Mouse (Mus musculus): ENCODE data around the gene Hic1. TPM values are rescaled to one million over a fixed set of nuclear protein-coding genes. Genes with fewer than 3 reads are reported as not detected.

Gene Hic1
- polyA plus RNA-seq, 1 experiment from 2014 or later: 30.3 TPM

- Histone ChIP-seq H3K9ac (replicated peaks) (peak overlapping the region; percentile 82), H3K9me3 (no peaks in the 10 kb centered on the region), H3K4me2 (peak overlapping the region; percentile 91), H3K4me3 (replicated peaks) (peak overlapping the region; percentile 73), H3K4me1 (replicated peaks) (peaks cover 67% of the 10 kb centered on the region), H3K27ac (peak overlapping the region; percentile 88), H3K27me3 (peaks cover 86% of the 10 kb centered on the region), H3K36me3 (peaks cover 60% of the 10 kb centered on the region)
- WGBS: 3% methylated on average over 55 of the region's 55 CpGs
- no peak for ATAC-seq (ENCODE audit: insufficient number of reproducible peaks, insufficient read depth, low FRiP score, low TSS enrichment, low read depth)
These were observed 3.0 kb downstream of the Hic1 start for GRCm38 (mm10) chr11:75166193-75166842.

GRCm38 (mm10) chr11:75165441-75166192 is 3.7 kb downstream of the Hic1 start:
- Histone ChIP-seq H3K4me2 (peak overlapping the region; percentile 91), H3K9me3 (no peaks in the 10 kb centered on the region), H3K4me3 (replicated peaks) (peak overlapping the region; percentile 73), H3K4me1 (replicated peaks) (peaks cover 65% of the 10 kb centered on the region), H3K36me3 (peaks cover 66% of the 10 kb centered on the region), H3K27ac (peak overlapping the region; percentile 88), H3K9ac (replicated peaks) (peak overlapping the region; percentile 82), H3K27me3 (peaks cover 79% of the 10 kb centered on the region)
- ATAC-seq (ENCODE audit: insufficient number of reproducible peaks, insufficient read depth, low FRiP score, low TSS enrichment, low read depth): no peak
- WGBS: 4% methylated on average over 54 of the region's 54 CpGs

- Histone ChIP-seq H3K27ac (no peak overlapping the region), H3K4me2 (peak overlapping the region; percentile 91), H3K9ac (replicated peaks) (peak overlapping the region; percentile 82), H3K4me3 (replicated peaks) (peak overlapping the region; percentile 73), H3K27me3 (peaks cover 70% of the 10 kb centered on the region), H3K36me3 (peaks cover 74% of the 10 kb centered on the region), H3K9me3 (no peaks in the 10 kb centered on the region), H3K4me1 (replicated peaks) (peaks cover 56% of the 10 kb centered on the region)
- whole genome bisulfite sequencing: 20% methylated on average over 15 of the region's 15 CpGs
- ATAC-seq (ENCODE audit: insufficient number of reproducible peaks, insufficient read depth, low FRiP score, low TSS enrichment, low read depth): no peak
These were observed 4.6 kb downstream of the Hic1 start for GRCm38 (mm10) chr11:75164750-75165149.

- Histone ChIP-seq H3K27ac (no peak overlapping the region), H3K27me3 (peaks cover 63% of the 10 kb centered on the region), H3K36me3 (peaks cover 81% of the 10 kb centered on the region), H3K9me3 (no peaks in the 10 kb centered on the region), H3K4me1 (replicated peaks) (peaks cover 49% of the 10 kb centered on the region), H3K9ac (replicated peaks) (0 out of 2 replicates have a peak overlapping the region, but pooled peaks have one; percentile 82), H3K4me3 (replicated peaks) (peak overlapping the region; percentile 73), H3K4me2 (peak overlapping the region; percentile 91)
- 73% methylated on average over 2 of the region's 2 CpGs for WGBS
- ATAC-seq (ENCODE audit: insufficient number of reproducible peaks, insufficient read depth, low FRiP score, low TSS enrichment, low read depth): no peak
These were observed 5.3 kb downstream of the Hic1 start for GRCm38 (mm10) chr11:75164051-75164450.

GRCm38 (mm10) chr11:75163379-75163778 is 5.9 kb downstream of the Hic1 start:
- Histone ChIP-seq H3K9ac (replicated peaks) (peak overlapping the region; percentile 5; the same call in 1 of the 2 replicates), H3K4me3 (replicated peaks) (no peak overlapping the region), H3K27ac (no peak overlapping the region), H3K27me3 (peaks cover 57% of the 10 kb centered on the region), H3K4me2 (peak overlapping the region; percentile 91), H3K4me1 (replicated peaks) (peaks cover 43% of the 10 kb centered on the region), H3K36me3 (peaks cover 88% of the 10 kb centered on the region), H3K9me3 (no peaks in the 10 kb centered on the region)
- no peak for ATAC-seq (ENCODE audit: insufficient number of reproducible peaks, insufficient read depth, low FRiP score, low TSS enrichment, low read depth)
- 79% methylated on average over 6 of the region's 6 CpGs for WGBS

GRCm38 (mm10) chr11:75162591-75163080 is 6.7 kb downstream of the Hic1 start:
- Histone ChIP-seq H3K27me3 (peaks cover 49% of the 10 kb centered on the region), H3K4me2 (no peak overlapping the region), H3K36me3 (peaks cover 88% of the 10 kb centered on the region), H3K27ac (no peak overlapping the region), H3K9me3 (no peaks in the 10 kb centered on the region), H3K9ac (replicated peaks) (peak overlapping the region; percentile 5; the same call in 1 of the 2 replicates), H3K4me3 (replicated peaks) (no peak overlapping the region), H3K4me1 (replicated peaks) (peaks cover 43% of the 10 kb centered on the region)
- 91% methylated on average over 12 of the region's 12 CpGs for WGBS
- ATAC-seq (ENCODE audit: insufficient number of reproducible peaks, insufficient read depth, low FRiP score, low TSS enrichment, low read depth): no peak

GRCm38 (mm10) chr11:75161417-75162008 is 7.8 kb downstream of the Hic1 start:
- ATAC-seq (ENCODE audit: insufficient number of reproducible peaks, insufficient read depth, low FRiP score, low TSS enrichment, low read depth): no peak
- peaks cover 82% of the 10 kb centered on the region for H3K36me3 ChIP-seq
- WGBS: 69% methylated on average over 4 of the region's 4 CpGs
- peak overlapping the region; percentile 45; the same call in 1 of the 2 replicates for H3K27ac ChIP-seq
- peaks cover 43% of the 10 kb centered on the region for H3K4me1 ChIP-seq (replicated peaks)
- no peak overlapping the region for H3K4me2 ChIP-seq
- no peak overlapping the region for H3K4me3 ChIP-seq (replicated peaks)
- no peak overlapping the region for H3K9ac ChIP-seq (replicated peaks)
- H3K9me3 ChIP-seq: no peaks in the 10 kb centered on the region
- H3K27me3 ChIP-seq: peaks cover 38% of the 10 kb centered on the region

- peaks cover 81% of the 10 kb centered on the region for H3K36me3 ChIP-seq
- no peak overlapping the region for H3K27ac ChIP-seq
- H3K4me3 ChIP-seq (replicated peaks): no peak overlapping the region
- peaks cover 32% of the 10 kb centered on the region for H3K27me3 ChIP-seq
- H3K9me3 ChIP-seq: no peaks in the 10 kb centered on the region
- H3K4me2 ChIP-seq: no peak overlapping the region
- H3K4me1 ChIP-seq (replicated peaks): peaks cover 43% of the 10 kb centered on the region
- ATAC-seq (ENCODE audit: insufficient number of reproducible peaks, insufficient read depth, low FRiP score, low TSS enrichment, low read depth): no peak
- H3K9ac ChIP-seq (replicated peaks): no peak overlapping the region
- WGBS: 86% methylated on average over 7 of the region's 7 CpGs
These were observed 8.4 kb downstream of the Hic1 start for GRCm38 (mm10) chr11:75160954-75161353.

GRCm38 (mm10) chr11:75159564-75159963 is 9.8 kb downstream of the Hic1 start:
- Histone ChIP-seq H3K4me1 (replicated peaks) (peaks cover 38% of the 10 kb centered on the region), H3K27me3 (peaks cover 19% of the 10 kb centered on the region), H3K27ac (no peak overlapping the region), H3K9ac (replicated peaks) (no peak overlapping the region), H3K4me2 (no peak overlapping the region), H3K9me3 (no peaks in the 10 kb centered on the region), H3K4me3 (replicated peaks) (no peak overlapping the region), H3K36me3 (peaks cover 68% of the 10 kb centered on the region)
- ATAC-seq (ENCODE audit: insufficient number of reproducible peaks, insufficient read depth, low FRiP score, low TSS enrichment, low read depth): no peak
- WGBS: 63% methylated on average over 2 of the region's 2 CpGs

- no peak for ATAC-seq (ENCODE audit: insufficient number of reproducible peaks, insufficient read depth, low FRiP score, low TSS enrichment, low read depth)
- 92% methylated on average over 14 of the region's 14 CpGs for WGBS
These were observed 10.9 kb downstream of the Hic1 start for GRCm38 (mm10) chr11:75158432-75158831.

GRCm38 (mm10) chr11:75157901-75158300 is 11.4 kb downstream of the Hic1 start:
- ATAC-seq (ENCODE audit: insufficient number of reproducible peaks, insufficient read depth, low FRiP score, low TSS enrichment, low read depth): no peak
- Histone ChIP-seq H3K27ac (0 out of 2 replicates have a peak overlapping the region, but pooled peaks have one; percentile 17), H3K27me3 (peaks cover 2% of the 10 kb centered on the region; the same call in 1 of the 2 replicates), H3K4me2 (no peak overlapping the region), H3K9ac (replicated peaks) (no peak overlapping the region), H3K4me1 (replicated peaks) (peaks cover 43% of the 10 kb centered on the region), H3K36me3 (peaks cover 51% of the 10 kb centered on the region), H3K9me3 (no peaks in the 10 kb centered on the region), H3K4me3 (replicated peaks) (no peak overlapping the region)
- WGBS: 38% methylated on average over 2 of the region's 2 CpGs

More at GRCm38 (mm10) chr11:75158432-75158831, 10.9 kb downstream of the Hic1 start:
- Histone ChIP-seq H3K9ac (replicated peaks) (no peak overlapping the region), H3K27ac (peak overlapping the region; percentile 17; the same call in 1 of the 2 replicates), H3K36me3 (peaks cover 56% of the 10 kb centered on the region), H3K9me3 (no peaks in the 10 kb centered on the region), H3K4me2 (no peak overlapping the region), H3K4me1 (replicated peaks) (peaks cover 46% of the 10 kb centered on the region), H3K4me3 (replicated peaks) (no peak overlapping the region), H3K27me3 (peaks cover 7% of the 10 kb centered on the region)

All from limb, embryonic 12.5 days (tissue).